22 mouse cellular contexts compared by ENCODE assay signal in the genomic region with DNA sequence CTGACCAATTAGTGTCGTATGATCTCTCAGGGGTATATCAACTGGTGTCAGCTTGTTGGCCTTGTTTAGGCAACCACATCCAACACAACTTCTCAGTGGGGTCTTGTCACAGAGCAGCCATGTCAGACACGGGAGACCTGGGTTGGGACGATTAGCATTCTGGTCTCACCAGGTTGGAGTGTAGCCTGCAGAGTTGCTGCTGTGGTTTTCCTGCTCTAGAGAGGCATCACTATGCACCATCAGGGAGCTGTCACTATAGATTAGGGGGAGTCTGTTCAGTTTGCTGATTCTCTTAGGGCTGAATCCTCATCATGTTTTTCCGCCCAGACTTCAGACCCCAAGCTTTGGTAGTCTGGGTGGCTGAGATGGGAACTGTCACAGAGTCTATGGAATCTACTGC.
"Had no signal": no experiment of that assay in that cellular context is flagged by ENCODE, and none has a peak within 500 bp of the region (broad histone marks: within the 10 kb centered on the region; RNA-seq: fewer than 3 reads in every experiment).

No protein-coding gene starts in this region.

- H3K9ac ChIP-seq: intestine, embryonic 15.5 days; kidney, embryonic 15.5 days; limb, embryonic 12.5 days; limb, embryonic 15.5 days; liver, embryonic 14.5 days; lung, embryonic 15.5 days; midbrain, embryonic 13.5 days; neural tube, embryonic 13.5 days; stomach, embryonic 15.5 days had no signal

- H3K27me3 ChIP-seq: intestine, embryonic 15.5 days; kidney, embryonic 15.5 days; limb, embryonic 12.5 days; limb, embryonic 15.5 days; lung, embryonic 15.5 days; stomach, embryonic 15.5 days had no signal

- ATAC-seq: midbrain, embryonic 13.5 days; midbrain, embryonic 16.5 days had no signal

- H3K36me3 ChIP-seq: intestine, embryonic 15.5 days; kidney, embryonic 15.5 days; limb, embryonic 12.5 days; limb, embryonic 15.5 days; lung, embryonic 15.5 days; midbrain, embryonic 13.5 days; neural tube, embryonic 13.5 days; stomach, embryonic 15.5 days had no signal

- H3K9me3 ChIP-seq: intestine, embryonic 15.5 days; kidney, embryonic 15.5 days; limb, embryonic 12.5 days; limb, embryonic 15.5 days; lung, embryonic 15.5 days; midbrain, embryonic 13.5 days; neural tube, embryonic 13.5 days; stomach, embryonic 15.5 days had no signal

- H3K4me2 ChIP-seq: intestine, embryonic 15.5 days; kidney, embryonic 15.5 days; limb, embryonic 12.5 days; limb, embryonic 15.5 days; lung, embryonic 15.5 days; midbrain, embryonic 13.5 days; neural tube, embryonic 13.5 days; stomach, embryonic 15.5 days had no signal

- H3K27ac ChIP-seq: intestine, embryonic 15.5 days; kidney, embryonic 15.5 days; limb, embryonic 12.5 days; limb, embryonic 15.5 days; liver, embryonic 14.5 days; lung, embryonic 15.5 days; midbrain, embryonic 13.5 days; neural tube, embryonic 13.5 days; stomach, embryonic 15.5 days had no signal

- DNase-seq: kidney, postnatal 10 days; left cerebral cortex, postnatal 4 days; lung, adult 18-20 months; lung, postnatal 10 days; lung, postnatal 36 days; retina, postnatal 1 day; right cerebral cortex, postnatal 25 days; spleen, adult 18-20 months; thymus, adult 2 months; thymus, postnatal 14 days; thymus, postnatal 4 days had no signal

- H3K4me3 ChIP-seq: intestine, embryonic 15.5 days; kidney, embryonic 15.5 days; limb, embryonic 12.5 days; limb, embryonic 15.5 days; lung, embryonic 15.5 days; midbrain, embryonic 13.5 days; myocyte; neural tube, embryonic 13.5 days; stomach, embryonic 15.5 days had no signal
